Mouse (Mus musculus) cerebellum, adult 18-20 months (tissue): ENCODE measurements around the gene Vrtn.

Source experiments
- DNase-seq, 2 experiments: peaks; one replicate each; pipeline ENCODE4 v3.0.0; 2021

Vrtn gene

GRCm38 (mm10) chr12:84689051-84689450 lies 48.2 kb downstream of the Vrtn start:
- DNase-seq = peak in 1 of 2 experiments; percentile 41

GRCm38 (mm10) chr12:84691347-84691746 lies 50.5 kb downstream of the Vrtn start:
- DNase-seq = no peak

GRCm38 (mm10) chr12:84692141-84692540 lies 51.3 kb downstream of the Vrtn start:
- DNase-seq = no peak

- DNase-seq = peak; percentile 38 to 45
Measured at GRCm38 (mm10) chr12:84698319-84699081, 57.7 kb downstream of the Vrtn start, which contains the start of gene Syndig1l. Gene Syndig1l (minus strand): TSS chr12:84698831.
